Mouse (Mus musculus): ENCODE results near the gene Zfp600.
"Not testable (repeated sequence)": the region's sequence is repeated elsewhere in the genome, so short reads cannot be mapped to it uniquely, and the experiment has no call there.

Gene Zfp600

DNA sequence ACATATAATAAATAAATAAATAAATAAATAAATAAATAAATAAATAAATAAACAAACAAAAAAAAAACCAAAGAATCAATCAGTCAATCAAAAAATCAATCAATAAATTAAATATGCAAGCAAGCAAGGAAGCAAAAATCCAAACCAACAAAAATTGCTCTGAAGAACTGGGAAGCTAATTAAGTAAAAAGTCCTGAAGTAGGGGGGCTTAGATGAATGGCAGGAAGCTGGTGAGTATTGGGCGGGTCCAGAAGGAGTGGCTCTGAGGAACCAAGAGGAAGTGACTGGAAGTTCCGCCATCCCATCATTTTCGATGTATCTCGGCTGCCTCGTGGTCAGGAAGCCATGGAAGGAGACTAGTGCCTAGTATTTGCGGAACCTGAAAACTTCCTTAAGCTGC is at the start of gene Zfp600:
TSS of gene Zfp600 (plus strand) at position 301 of the 400 bp plus-strand sequence.
- DNase-seq: not testable (repeated sequence)

DNA sequence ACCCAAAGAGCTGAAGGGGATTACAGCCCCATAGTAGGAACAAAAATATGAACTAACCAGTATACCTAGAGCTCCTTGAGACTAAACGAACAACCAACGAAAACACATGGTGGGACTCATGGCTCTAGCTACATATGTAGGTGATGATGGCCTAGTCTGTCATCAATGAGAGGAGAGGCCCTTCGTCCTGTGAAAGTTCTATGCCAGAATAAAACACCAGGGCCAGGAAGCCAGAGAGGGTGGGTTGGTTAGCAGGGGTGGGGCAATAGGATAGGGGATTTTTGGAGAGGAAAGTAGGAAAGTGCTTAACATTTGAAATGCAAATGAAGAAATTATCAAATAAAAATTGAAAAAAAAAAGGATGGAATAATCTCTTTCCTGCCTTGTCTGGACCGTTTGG is 6.3 kb downstream of the Zfp600 start:
- DNase-seq: not testable (repeated sequence)

DNA sequence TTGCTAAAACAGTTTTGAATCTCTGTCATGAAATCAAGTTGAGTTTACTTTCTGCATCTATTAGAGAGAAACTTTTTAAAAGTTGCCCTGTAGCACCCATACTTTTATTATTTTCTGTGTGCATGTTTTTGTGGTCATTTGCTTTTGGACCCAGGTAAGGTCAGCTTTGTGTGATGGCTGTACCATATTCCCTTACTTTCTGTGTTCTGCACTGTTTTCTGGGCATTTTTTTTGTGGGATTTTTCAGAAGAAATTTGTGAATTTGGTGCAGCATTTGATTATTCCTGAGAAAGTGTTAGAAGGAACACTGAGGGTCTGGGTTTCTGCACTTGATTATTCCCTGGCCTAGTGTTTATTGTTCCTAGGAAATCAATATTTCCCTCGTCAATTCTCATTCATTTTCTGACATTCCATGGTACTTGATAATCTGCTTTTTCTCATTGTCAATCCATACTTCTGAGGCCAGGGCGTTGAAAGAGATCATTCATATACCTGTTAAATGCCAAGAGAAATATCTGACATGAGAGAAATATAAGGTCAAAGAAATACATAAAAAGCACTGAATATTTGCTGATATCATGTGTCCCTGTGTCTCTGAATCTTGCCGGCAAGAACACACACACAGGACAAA is 10.7 kb downstream of the Zfp600 start:
- DNase-seq: not testable (repeated sequence)

GRCm38 (mm10) chr4:146167879-146168532 is 11.4 kb downstream of the Zfp600 start:
- not testable (repeated sequence) for DNase-seq

DNA sequence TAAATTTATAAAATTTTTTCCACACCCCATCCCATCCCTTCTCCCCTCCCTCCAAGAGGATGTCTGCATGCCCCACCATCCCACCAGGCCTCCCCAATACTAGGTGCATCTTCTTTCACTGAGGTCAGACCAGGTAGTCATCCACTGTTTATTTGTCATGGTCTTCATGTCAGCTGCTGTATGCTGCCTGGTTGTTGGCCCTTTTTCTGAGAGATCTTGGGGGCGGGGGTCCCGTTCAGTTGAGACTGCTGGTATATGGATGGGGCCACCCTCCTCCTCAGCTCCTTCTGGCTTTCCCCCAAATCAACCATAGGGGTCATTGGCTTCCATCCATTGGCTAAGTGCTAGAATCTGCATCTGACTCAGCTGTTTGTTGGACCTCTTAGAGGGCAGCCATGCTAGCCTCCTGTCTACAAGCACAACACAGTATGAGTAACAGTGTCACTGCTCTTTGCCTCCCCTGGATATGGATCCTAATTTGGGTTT is 12.1 kb downstream of the Zfp600 start:
- DNase-seq: not testable (repeated sequence)

DNA sequence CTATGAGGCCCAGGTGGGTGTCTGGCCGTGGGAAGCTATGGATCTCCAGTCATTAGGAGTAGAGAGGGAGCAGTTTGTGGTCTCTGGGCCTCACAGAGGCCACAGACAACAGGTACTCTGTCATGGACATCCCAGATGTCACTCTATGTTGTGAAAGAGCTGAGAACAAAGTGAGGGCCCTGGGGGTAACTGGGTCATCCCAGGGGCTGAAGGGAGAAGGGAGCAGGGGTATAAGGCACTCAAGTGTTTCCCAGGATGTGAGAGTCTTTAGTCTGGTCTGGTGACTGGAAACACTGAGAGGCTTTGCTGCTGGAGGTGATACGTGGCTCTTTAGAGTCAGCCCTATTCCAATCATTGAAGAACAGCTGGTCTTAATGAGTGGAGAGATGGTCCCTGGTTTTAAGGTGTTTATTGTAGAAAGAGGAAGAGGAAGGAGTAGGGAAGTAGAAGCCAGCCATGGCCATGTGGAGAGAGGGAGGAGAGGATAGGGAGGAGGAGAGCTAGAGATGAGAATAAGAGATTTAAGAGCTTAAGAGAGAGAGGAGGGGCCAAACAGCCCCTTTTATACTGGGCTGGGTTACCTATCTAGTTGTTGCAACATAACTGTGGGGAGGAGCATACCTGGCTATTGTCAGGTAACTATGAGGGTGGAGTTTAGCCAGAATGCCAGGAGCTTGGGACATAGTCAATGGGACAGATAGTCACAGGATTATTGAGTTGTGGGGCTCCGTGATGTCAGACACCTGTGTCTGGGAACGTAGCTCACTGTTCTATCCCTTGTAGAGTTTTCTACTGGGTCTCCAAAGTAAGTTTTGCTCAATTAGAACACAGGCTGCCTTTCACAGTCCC is 17.0 kb downstream of the Zfp600 start:
- DNase-seq: peak in 1 of 2 experiments; percentile 4

- not testable (repeated sequence) for DNase-seq
Measured at GRCm38 (mm10) chr4:146204357-146204756, 47.7 kb downstream of the Zfp600 start.

- not testable (repeated sequence) for DNase-seq
Measured at GRCm38 (mm10) chr4:146239252-146240244, 82.9 kb downstream of the Zfp600 start.

GRCm38 (mm10) chr4:146242119-146242518 is 85.5 kb downstream of the Zfp600 start:
- DNase-seq: peak in 1 of 2 experiments; percentile 0

All from cerebellum, postnatal 36 days (tissue).